Mouse (Mus musculus) cortical plate, adult 2 months (tissue): ENCODE measurements around the gene Vasp. TPM values are rescaled to one million over a fixed set of nuclear protein-coding genes. Genes with fewer than 3 reads are reported as not detected.

Experiments
- H3K27ac ChIP-seq: fragments of 200-500 bp; 2 replicates; pipeline ENCODE4 v1.5.1; 2012; ENCODE audit warnings: low read length, control low read depth, inconsistent platforms; ENCODE audit not compliant: insufficient read depth
- H3K4me1 ChIP-seq: fragments of 200-500 bp; 2 replicates; pipeline ENCODE4 v1.6.1; 2011; ENCODE audit warnings: low read length; ENCODE audit not compliant: control insufficient read depth, insufficient read depth
- H3K4me3 ChIP-seq: fragments of 200-500 bp; 2 replicates; pipeline ENCODE4 v1.5.1; 2011; ENCODE audit warnings: mild to moderate bottlenecking, low read length, control low read depth; ENCODE audit not compliant: insufficient read depth
- CTCF ChIP-seq: fragments of 200-500 bp; IDR thresholded peaks from 2 replicates; pipeline ENCODE4 v1.5.1; 2011; ENCODE audit warnings: mild to moderate bottlenecking, control low read depth, low read length; ENCODE audit not compliant: insufficient read depth; ENCODE audit errors: extremely low read depth
- POLR2A ChIP-seq: fragments of 200-500 bp; IDR thresholded peaks from 2 replicates; pipeline ENCODE4 v1.6.1; 2011; ENCODE audit warnings: mild to moderate bottlenecking, low read length, control low read depth; ENCODE audit not compliant: insufficient read depth; ENCODE audit errors: extremely low read depth
- polyA plus RNA-seq: library from polyadenylated mRNA; depleted of rRNA; stranded (reverse); fragments of >200 nt; gene quantifications from 2 replicates; pipeline ENCODE4 v1.2.3, GENCODE M21; 2012

Gene Vasp
- polyA plus RNA-seq, 1 experiment: 16.5 TPM

GRCm38 (mm10) chr7:19227883-19228792, 43.5 kb downstream of the Vasp start, which contains the start of gene Opa3:
Opa3 (plus strand) TSS chr7:19228334.
- H3K4me1 ChIP-seq: no peaks in the 10 kb centered on the region
- H3K4me3 ChIP-seq: peak within 1 kb of the TSS; percentile 90
- H3K27ac ChIP-seq: peak within 1 kb of the TSS; percentile 97
- TF ChIP-seq CTCF (peak; percentile 37), POLR2A (peak; percentile 93)

- Histone ChIP-seq H3K27ac (peak overlapping the region; percentile 81), H3K4me1 (no peaks in the 10 kb centered on the region), H3K4me3 (peak overlapping the region; percentile 90)
- TF ChIP-seq CTCF: no peak
- TF ChIP-seq POLR2A: peak; percentile 10; the same call in 1 of the 2 replicates
Measured at GRCm38 (mm10) chr7:19226817-19227797, 44.5 kb downstream of the Vasp start.

- no peak for TF ChIP-seq CTCF
- no peak for TF ChIP-seq POLR2A
- Histone ChIP-seq H3K27ac (no peak overlapping the region), H3K4me3 (no peak overlapping the region), H3K4me1 (no peaks in the 10 kb centered on the region)
Measured at GRCm38 (mm10) chr7:19224933-19225332, 46.7 kb downstream of the Vasp start.

GRCm38 (mm10) chr7:19222875-19223274, 48.7 kb downstream of the Vasp start:
- no peaks in the 10 kb centered on the region for H3K4me1 ChIP-seq
- TF ChIP-seq POLR2A: no peak
- TF ChIP-seq CTCF: no peak

GRCm38 (mm10) chr7:19222189-19222588, 49.4 kb downstream of the Vasp start:
- Histone ChIP-seq H3K4me3 (no peak overlapping the region), H3K27ac (no peak overlapping the region), H3K4me1 (no peaks in the 10 kb centered on the region)
- TF ChIP-seq CTCF (no peak), POLR2A (no peak)

More at GRCm38 (mm10) chr7:19222875-19223274, 48.7 kb downstream of the Vasp start:
- H3K27ac ChIP-seq: no peak overlapping the region
- no peak overlapping the region for H3K4me3 ChIP-seq

GRCm38 (mm10) chr7:19220061-19220460, 51.6 kb downstream of the Vasp start:
- TF ChIP-seq POLR2A: no peak
- TF ChIP-seq CTCF: no peak
- Histone ChIP-seq H3K27ac (no peak overlapping the region), H3K4me1 (no peaks in the 10 kb centered on the region), H3K4me3 (no peak overlapping the region)

GRCm38 (mm10) chr7:19217944-19218343, 53.7 kb downstream of the Vasp start:
- H3K27ac ChIP-seq: no peak overlapping the region
- H3K4me1 ChIP-seq: no peaks in the 10 kb centered on the region
- no peak overlapping the region for H3K4me3 ChIP-seq
- TF ChIP-seq POLR2A (no peak), CTCF (no peak)

GRCm38 (mm10) chr7:19217492-19217891, 54.1 kb downstream of the Vasp start:
- TF ChIP-seq CTCF (no peak), POLR2A (no peak)
- Histone ChIP-seq H3K4me1 (no peaks in the 10 kb centered on the region), H3K4me3 (no peak overlapping the region), H3K27ac (no peak overlapping the region)

- H3K4me1 ChIP-seq: 0 out of 2 replicates have a peak, but pooled peaks cover 2% of the 10 kb centered on the region
- H3K27ac ChIP-seq: no peak overlapping the region
- TF ChIP-seq POLR2A: no peak
- TF ChIP-seq CTCF: no peak
- no peak overlapping the region for H3K4me3 ChIP-seq
Measured at GRCm38 (mm10) chr7:19214940-19215339, 56.7 kb downstream of the Vasp start.
